Mouse (Mus musculus) CD8-positive naive resting alpha-beta T cell, adult 57 days (primary cell): ENCODE measurements around the gene Mageb4. TPM values are rescaled to one million over a fixed set of nuclear protein-coding genes. Genes with fewer than 3 reads are reported as not detected.

Experiments
- total RNA-seq: library from RNA; stranded (reverse); gene quantifications from one replicate; pipeline ENCODE4 v1.2.4, GENCODE M21; 2023

Mageb4 gene
- total RNA-seq = not detected

DNA sequence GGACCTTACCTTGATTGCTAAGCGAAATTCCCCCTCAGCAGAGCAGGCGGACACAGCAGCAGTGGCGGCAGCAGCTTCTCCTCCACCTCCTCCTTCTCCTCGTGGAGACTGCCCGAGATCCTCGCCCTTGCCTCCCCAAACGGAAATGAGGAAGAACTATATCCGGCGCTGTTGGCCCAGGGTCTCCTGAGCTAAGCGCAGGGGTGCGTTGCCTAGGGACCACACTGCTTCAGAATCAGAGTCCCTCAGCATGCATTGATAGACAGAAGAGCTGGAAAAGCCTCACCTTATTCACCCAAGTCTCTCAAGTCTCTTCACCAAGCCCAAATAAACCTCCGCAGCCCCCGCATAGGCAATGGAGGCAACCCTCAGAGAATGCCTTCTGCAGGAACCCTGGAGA is at the start of gene Mageb4:
Gene Mageb4 (minus strand): TSS at position 101 of the 400 bp plus-strand sequence.

Other genes with a start within 250 kb of the Mageb4 start
- not detected for gene Nr0b1, start 113.3 kb downstream of the Mageb4 start, total RNA-seq